Mouse (Mus musculus) intestine, postnatal 0 days (tissue): Measurements from ENCODE around the gene Agap3. TPM values are rescaled to one million over a fixed set of nuclear protein-coding genes. Genes with fewer than 3 reads are reported as not detected.

Experiments used
- ATAC-seq: fragments of 200-750 bp; cut with Nextera tagmentation; 2 replicates; pipeline ENCODE4 v1.8.0; 2017; ENCODE audit warnings: mild to moderate bottlenecking, moderate TSS enrichment, moderate library complexity
- H3K27ac ChIP-seq: fragments of 300-500 bp; sonication (generic); 2 replicates; pipeline ENCODE4 v1.5.1; 2014; ENCODE audit warnings: mild to moderate bottlenecking, low read depth, low read length, moderate library complexity
- H3K27me3 ChIP-seq: fragments of 300-500 bp; sonication (generic); replicated peaks from 2 replicates; pipeline ENCODE4 v1.6.1; 2014; ENCODE audit warnings: low read length, mixed read lengths; ENCODE audit not compliant: control insufficient read depth, insufficient read depth
- H3K36me3 ChIP-seq: fragments of 300-500 bp; sonication (generic); 2 replicates; pipeline ENCODE4 v1.6.1; 2014; ENCODE audit warnings: mild to moderate bottlenecking, moderate library complexity; ENCODE audit not compliant: control insufficient read depth, insufficient read depth
- H3K4me1 ChIP-seq: fragments of 300-500 bp; sonication (generic); replicated peaks from 2 replicates; pipeline ENCODE4 v1.6.1; 2014; ENCODE audit warnings: antibody characterized with exemption, low read length, mixed read lengths; ENCODE audit not compliant: control insufficient read depth, insufficient read depth
- H3K4me2 ChIP-seq: fragments of 300-500 bp; sonication (generic); replicated peaks from 2 replicates; pipeline ENCODE4 v1.6.1; 2014; ENCODE audit warnings: low read depth, mild to moderate bottlenecking, moderate library complexity
- H3K4me3 ChIP-seq: fragments of 300-500 bp; sonication (generic); 2 replicates; pipeline ENCODE4 v1.5.1; 2014; ENCODE audit warnings: low read depth, low read length
- H3K9ac ChIP-seq: fragments of 300-500 bp; sonication (generic); 2 replicates; pipeline ENCODE4 v1.6.1; 2014; ENCODE audit warnings: mild to moderate bottlenecking, low read depth, low read length
- H3K9me3 ChIP-seq: fragments of 300-500 bp; sonication (generic); 2 replicates; pipeline ENCODE4 v1.6.1; 2016; ENCODE audit warnings: mixed run types; ENCODE audit not compliant: control insufficient read depth
- CTCF ChIP-seq: sonication (generic); IDR thresholded peaks from 2 replicates; pipeline ENCODE4 v1.5.1; 2016; ENCODE audit warnings: low read depth, mild to moderate bottlenecking, control low read depth, antibody characterized with exemption, moderate library complexity
- WGBS: fragments of 180-500 bp; shearing (Covaris S2); extraction: QIAGEN DNeasy Blood & Tissue Kit; methylation state at CpG from one replicate; pipeline ENCODE4 v1.1.7; 2014; 5-methylcytosine and 5-hydroxymethylcytosine counted together
- polyA plus RNA-seq: library from polyadenylated mRNA; unstranded; fragments of >200 nt; fragmentation: Nextera tagmentation; extraction: Ambion mirVana; gene quantifications from 2 replicates; pipeline ENCODE4 v1.2.1, GENCODE M21; 2015

Gene Agap3
- 14.9 and 16.6 TPM in 2 replicates for polyA plus RNA-seq

- under 1% methylated on average over 41 of the region's 85 CpGs for WGBS
- Histone ChIP-seq H3K36me3 (no peaks in the 10 kb centered on the region), H3K4me1 (0 out of 2 replicates have a peak, but pooled peaks cover 8% of the 10 kb centered on the region), H3K9ac (peak within 1 kb of the TSS; percentile 78), H3K4me2 (peak within 1 kb of the TSS; percentile 99), H3K27ac (peak within 1 kb of the TSS; percentile 86), H3K9me3 (no peaks in the 10 kb centered on the region), H3K27me3 (no peaks in the 10 kb centered on the region), H3K4me3 (peak within 1 kb of the TSS; percentile 72)
- no peak for TF ChIP-seq CTCF
- no peak for ATAC-seq
Observed at GRCm38 (mm10) chr5:24452030-24452690, at the start of gene Agap3. TSS of gene Agap3 (plus strand) at chr5:24452177.

DNA sequence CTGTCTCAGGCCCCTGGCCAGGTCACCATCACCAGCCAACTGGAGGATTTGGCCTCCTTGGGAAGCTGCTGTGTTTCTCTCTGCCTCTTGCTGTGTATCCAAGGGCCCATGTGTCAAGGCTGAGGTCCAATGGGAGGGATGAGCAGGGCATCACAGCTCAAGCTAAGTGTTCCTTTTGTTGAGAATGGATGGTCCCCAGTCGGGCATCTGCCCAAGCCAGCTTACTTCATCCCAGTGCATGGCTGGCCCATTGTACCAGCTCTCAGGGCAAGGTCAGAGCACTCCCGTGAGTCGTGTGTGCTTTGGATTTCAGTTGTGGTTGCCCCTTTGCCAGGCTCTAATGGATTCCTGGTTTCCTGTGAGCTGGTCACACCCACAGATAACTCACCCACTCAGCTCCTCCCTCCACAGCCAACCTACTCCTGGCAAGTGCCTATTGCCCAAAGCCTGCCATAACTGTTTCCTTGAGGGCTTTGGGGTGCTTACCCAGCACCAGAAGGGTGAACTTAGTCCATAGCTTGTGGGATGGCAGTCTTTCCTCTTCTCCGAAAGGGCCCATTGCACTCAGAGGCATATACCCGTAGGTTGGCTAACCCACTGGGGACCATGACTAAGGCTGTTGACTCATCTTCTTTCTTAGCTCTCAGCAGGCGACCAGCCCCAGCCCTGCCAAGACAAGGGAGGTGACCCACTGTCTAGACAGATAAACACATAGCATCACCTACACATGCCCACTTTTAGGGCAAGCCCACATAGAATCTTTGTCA lies 47.2 kb upstream of the Agap3 start:
- whole genome bisulfite sequencing = 87% methylated on average over 6 of the region's 6 CpGs
- TF ChIP-seq CTCF = no peak
- no peaks in the 10 kb centered on the region for H3K27me3 ChIP-seq

DNA sequence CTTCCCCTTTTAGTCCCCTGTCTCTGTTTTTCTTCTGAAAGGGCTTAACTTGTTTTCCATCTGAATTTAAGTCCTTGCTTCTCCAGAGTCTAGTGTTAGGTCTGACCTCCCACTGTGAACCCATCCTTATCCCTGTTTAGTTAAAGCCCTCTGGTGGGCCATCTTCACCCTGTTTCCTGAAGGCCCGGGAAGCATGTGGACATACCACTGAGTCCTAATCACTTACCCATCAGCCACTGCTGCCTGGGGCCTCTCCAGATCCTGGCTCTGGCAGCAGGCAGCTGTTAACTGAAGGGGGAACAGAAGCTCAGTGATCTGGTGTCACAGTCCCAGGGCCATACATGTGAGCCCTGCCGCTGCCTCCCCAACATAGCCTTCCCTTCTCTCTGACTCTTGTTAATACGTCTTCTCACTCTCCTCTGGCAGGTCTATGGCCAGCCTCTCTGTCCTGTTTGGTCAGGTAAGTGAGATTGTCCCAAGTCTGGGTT lies 46.5 kb upstream of the Agap3 start:
- H3K36me3 ChIP-seq = peaks cover 77% of the 10 kb centered on the region

More for the DNA sequence above, 47.2 kb upstream of the Agap3 start:
- ATAC-seq = no peak
- no peak overlapping the region for H3K9ac ChIP-seq
- no peak overlapping the region for H3K4me2 ChIP-seq
- no peaks in the 10 kb centered on the region for H3K4me1 ChIP-seq
- H3K36me3 ChIP-seq = peaks cover 83% of the 10 kb centered on the region
- no peaks in the 10 kb centered on the region for H3K9me3 ChIP-seq
- no peak overlapping the region for H3K27ac ChIP-seq
- H3K4me3 ChIP-seq = no peak overlapping the region

DNA sequence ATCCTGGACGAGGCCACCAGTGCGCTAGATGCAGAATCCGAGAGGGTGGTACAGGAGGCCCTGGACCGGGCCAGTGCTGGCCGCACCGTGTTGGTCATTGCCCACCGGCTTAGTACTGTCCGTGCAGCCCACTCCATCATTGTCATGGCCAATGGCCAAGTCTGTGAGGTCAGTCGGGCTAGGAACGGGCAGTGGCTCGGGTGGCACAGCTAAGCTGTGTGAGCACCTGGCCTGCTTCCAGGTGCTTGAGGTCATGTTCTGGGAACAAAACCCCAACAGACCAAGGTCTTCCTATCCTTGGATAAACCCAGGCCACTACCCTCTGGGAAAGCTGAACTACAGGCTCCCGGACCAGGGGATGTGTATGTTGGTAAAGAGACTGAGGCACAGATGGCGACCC lies 43.3 kb upstream of the Agap3 start:
- Histone ChIP-seq H3K4me3 (no peak overlapping the region), H3K9ac (no peak overlapping the region)
- 92% methylated on average over 13 of the region's 13 CpGs for WGBS

More for the DNA sequence above, 46.5 kb upstream of the Agap3 start:
- 59% methylated on average over 3 of the region's 3 CpGs for WGBS
- no peak overlapping the region for H3K4me3 ChIP-seq
- TF ChIP-seq CTCF = no peak
- no peaks in the 10 kb centered on the region for H3K4me1 ChIP-seq
- no peak overlapping the region for H3K9ac ChIP-seq
- no peaks in the 10 kb centered on the region for H3K9me3 ChIP-seq
- ATAC-seq = no peak
- no peaks in the 10 kb centered on the region for H3K27me3 ChIP-seq
- H3K27ac ChIP-seq = no peak overlapping the region
- H3K4me2 ChIP-seq = no peak overlapping the region

GRCm38 (mm10) chr5:24409466-24409865 lies 42.5 kb upstream of the Agap3 start:
- Histone ChIP-seq H3K4me1 (no peaks in the 10 kb centered on the region), H3K27me3 (no peaks in the 10 kb centered on the region), H3K9ac (no peak overlapping the region), H3K4me3 (no peak overlapping the region), H3K27ac (no peak overlapping the region), H3K36me3 (peaks cover 43% of the 10 kb centered on the region; the same call in 1 of the 2 replicates), H3K9me3 (no peaks in the 10 kb centered on the region), H3K4me2 (no peak overlapping the region)
- ATAC-seq = no peak
- 68% methylated on average over 2 of the region's 2 CpGs for WGBS
- no peak for TF ChIP-seq CTCF

More for the DNA sequence above, 43.3 kb upstream of the Agap3 start:
- no peaks in the 10 kb centered on the region for H3K27me3 ChIP-seq
- H3K36me3 ChIP-seq = peaks cover 50% of the 10 kb centered on the region
- H3K9me3 ChIP-seq = no peaks in the 10 kb centered on the region
- H3K4me1 ChIP-seq = no peaks in the 10 kb centered on the region
- ATAC-seq = no peak
- TF ChIP-seq CTCF = no peak
- no peak overlapping the region for H3K4me2 ChIP-seq
- H3K27ac ChIP-seq = no peak overlapping the region

DNA sequence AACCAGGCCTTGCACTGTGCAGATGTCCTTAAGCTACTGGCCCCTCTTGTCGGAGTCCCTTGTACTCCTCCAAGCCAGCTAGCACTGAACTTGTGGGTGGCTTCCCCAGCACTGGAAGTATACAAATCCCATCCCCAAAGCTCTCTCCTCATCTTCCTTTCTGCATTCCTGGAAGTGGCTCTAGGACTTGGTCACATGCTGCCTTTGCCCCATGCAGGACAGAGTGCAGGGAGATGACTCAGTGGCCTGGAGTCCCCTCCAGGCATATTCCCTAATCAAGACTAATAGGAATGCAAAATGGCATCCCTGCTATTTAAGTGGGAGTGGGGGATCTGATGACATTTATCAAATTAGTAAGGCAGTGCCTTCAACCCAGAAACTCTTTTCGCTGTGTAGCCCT lies 39.9 kb upstream of the Agap3 start:
- Histone ChIP-seq H3K9ac (no peak overlapping the region), H3K9me3 (no peaks in the 10 kb centered on the region), H3K4me2 (no peak overlapping the region), H3K4me1 (no peaks in the 10 kb centered on the region), H3K27ac (no peak overlapping the region), H3K27me3 (no peaks in the 10 kb centered on the region), H3K36me3 (peaks cover 19% of the 10 kb centered on the region; the same call in 1 of the 2 replicates), H3K4me3 (no peak overlapping the region)
- WGBS = 74% methylated on average over 2 of the region's 2 CpGs
- TF ChIP-seq CTCF = no peak
- ATAC-seq = no peak
